Mouse (Mus musculus) B cell, adult 2 months (primary cell): ENCODE data around the gene Zbtb8b.
"Not testable (repeated sequence)": the region's sequence is repeated elsewhere in the genome, so short reads cannot be mapped to it uniquely, and the experiment has no call there.

Experiments
- DNase-seq, 2 experiments: peaks; one replicate each; pipeline ENCODE4 v3.0.0; 2022

Zbtb8b gene

DNA sequence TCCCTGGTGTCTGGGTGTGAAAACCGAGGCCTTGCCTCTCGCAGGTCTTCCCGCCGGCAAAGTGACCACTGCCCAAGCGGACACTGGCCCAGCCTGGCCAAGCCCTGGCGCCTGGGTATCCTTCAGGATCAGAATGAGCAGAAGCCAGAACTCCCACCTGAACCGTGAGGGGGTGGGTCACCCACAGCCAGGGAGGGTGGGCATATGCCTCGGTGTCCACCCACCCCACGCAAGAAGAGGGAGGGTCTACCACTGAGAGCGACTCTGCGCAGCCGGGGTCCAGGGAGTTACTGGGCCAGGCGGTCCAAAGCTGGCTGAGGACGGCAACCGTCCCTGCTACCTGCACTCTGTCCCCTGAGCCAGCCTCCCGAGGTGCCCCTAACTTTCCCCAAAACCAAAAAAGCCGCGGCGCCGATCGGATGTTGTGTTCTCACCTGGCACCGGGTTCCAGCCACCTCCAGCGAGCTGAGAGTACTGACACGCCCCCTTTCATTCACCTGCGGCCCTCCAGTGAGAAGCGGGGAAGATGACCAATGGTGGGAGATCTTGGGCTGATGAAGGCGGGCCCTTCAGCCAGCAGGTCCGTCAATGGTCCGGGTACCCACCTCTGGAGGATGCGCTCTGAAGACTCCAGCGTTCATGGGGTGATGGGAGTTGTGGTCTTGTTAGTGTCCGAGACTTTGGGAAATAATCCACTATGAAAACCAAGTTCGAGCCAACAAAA is at the start of gene Zbtb8b:
Zbtb8b (minus strand) TSS at position 514 of the 724 bp plus-strand sequence.
- DNase-seq: no peak

DNA sequence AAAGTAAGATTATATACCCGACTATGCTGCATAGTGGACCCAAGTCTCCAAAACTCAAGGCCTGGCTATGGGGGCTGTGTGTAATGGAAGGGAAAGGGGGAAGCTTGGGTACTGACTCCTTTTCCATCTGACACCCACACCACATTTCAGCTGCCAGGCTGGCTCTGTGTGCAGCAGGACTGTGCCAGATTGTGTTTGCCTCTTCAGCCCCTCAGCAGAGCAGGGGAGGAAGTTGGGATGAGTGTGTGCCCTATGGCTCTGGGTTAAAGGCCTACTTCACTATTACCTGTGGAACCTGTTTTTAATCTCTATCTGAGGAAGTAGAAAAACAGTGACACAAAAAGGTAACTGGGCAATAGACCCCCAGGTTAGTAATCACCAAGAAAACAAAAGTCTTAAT is 40.4 kb upstream of the Zbtb8b start:
- no peak for DNase-seq

DNA sequence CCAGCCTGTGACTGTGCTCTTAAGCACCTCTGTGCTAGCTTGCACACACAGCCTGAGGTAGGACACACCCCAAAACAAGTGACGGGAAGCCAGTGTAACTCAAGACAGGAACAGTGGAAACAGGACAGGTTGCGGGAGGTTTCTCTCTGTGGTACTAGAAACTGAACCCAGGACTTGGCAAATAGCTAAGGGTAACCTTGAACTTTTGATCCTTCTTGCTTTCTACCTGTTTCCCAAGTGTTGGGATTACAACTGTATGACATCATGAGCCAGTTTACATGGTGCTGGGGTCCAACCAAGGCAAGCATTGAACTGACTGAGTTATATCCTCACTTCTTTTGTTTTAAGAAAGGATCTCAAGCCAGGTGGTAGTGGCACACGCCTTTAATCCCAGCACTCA is 39.2 kb upstream of the Zbtb8b start:
- DNase-seq: no peak

DNA sequence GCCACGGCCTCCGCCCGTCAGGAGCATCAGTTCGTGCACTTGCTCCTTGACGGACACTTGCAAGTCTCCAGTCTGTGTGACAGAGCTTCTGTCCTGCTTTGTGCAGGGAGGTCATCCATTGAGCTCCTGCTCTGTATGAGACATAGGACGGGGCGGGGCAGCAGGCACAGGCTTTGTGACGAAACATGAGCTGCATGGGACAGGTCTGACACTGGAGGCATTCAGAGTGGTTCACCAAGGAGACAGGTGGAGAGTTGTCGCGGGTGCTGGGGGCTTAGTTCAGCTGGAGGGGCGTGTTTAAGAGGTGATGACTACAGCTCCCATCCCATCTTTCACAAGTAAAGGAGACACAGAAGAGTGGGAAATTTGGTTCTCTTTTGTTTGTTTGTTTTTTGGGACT is 35.4 kb upstream of the Zbtb8b start:
- DNase-seq: no peak

DNA sequence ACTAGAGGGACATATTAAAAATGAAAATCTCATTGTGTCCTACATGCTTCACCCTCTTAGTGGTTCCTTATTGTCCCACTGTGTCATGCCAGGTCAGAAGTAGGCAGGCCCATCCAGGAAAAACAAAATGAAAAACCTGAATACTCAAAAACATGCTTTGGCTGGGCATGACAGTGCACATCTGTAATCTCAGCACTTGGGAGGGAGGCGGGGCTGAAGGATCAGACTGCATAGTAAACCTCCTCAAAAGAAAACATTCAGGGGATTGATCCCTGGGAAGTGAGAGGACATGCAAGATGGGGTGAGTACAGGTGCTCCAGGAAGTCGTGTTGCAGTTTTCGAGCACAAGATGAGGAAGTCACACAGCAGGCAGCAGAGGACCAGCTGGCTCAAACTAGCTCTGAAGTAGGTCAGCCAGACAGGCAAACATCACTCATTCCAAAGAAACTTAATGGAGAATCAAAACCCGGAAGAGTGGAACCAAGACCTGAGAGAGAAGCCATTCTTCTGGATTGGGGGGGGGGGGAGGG is 23.7 kb upstream of the Zbtb8b start:
- no peak for DNase-seq

DNA sequence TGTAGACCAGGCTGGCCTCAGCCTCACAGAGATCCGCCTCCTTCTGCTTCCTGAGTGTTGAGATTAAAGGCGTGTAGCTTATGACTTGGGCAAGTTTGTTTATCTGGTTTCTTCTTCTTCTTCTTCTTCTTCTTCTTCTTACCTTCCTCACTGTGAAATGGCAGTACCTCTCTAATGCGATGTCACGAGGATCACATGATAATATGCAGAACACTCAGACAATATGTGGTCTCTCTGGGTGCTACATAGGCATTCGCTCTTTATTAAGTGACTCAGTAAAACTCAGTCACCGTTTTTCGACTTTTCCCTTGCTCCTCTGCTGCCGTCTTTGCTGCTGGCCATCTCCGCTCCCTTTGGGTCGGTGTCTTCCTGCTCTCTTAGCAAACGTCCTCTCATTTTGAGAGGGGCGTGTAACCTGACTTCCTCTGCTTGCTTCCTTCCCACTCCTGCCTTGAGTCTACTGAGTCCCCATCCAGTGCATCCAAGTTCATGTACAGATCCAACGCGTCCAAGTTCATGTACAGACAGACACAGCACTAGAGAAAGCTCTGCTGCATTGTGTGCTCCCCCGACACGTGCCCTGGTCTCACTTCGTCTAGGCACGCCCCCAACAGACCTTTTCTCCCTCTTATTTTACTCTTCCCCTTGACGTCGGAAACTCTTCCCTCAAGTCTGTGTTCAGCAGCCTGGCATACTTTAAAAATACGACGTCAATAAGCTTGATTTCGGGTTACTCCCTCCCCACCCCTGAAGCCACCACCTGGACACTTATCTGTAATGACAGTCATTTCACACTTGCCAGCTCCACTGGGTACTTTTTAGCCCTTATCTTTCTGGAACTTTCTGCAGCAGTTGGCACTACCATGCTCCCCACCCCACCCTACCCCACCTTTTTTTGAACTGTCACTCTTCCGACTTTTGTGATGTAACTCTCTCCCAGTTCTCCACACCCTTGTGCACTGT is 22.7 kb upstream of the Zbtb8b start:
- DNase-seq: no peak

DNA sequence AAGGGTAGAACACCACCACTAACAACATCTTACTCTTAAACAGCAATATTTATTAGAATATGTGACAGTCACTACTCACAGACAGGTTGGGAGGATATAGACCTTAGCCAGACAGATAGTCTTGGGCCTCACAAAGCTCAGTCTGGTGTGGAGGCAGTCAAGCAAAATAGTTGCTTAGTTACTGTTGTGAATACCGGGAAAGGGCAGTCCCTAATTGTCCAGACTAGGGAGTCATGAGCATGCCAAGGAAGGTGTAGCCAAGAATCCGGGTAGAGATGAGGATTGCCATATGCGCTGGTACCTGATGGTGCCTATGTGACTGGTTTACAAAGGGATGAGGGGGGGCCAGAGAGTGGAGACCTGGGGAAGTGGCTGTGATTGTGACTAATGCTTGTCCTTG is 21.5 kb upstream of the Zbtb8b start:
- no peak for DNase-seq

DNA sequence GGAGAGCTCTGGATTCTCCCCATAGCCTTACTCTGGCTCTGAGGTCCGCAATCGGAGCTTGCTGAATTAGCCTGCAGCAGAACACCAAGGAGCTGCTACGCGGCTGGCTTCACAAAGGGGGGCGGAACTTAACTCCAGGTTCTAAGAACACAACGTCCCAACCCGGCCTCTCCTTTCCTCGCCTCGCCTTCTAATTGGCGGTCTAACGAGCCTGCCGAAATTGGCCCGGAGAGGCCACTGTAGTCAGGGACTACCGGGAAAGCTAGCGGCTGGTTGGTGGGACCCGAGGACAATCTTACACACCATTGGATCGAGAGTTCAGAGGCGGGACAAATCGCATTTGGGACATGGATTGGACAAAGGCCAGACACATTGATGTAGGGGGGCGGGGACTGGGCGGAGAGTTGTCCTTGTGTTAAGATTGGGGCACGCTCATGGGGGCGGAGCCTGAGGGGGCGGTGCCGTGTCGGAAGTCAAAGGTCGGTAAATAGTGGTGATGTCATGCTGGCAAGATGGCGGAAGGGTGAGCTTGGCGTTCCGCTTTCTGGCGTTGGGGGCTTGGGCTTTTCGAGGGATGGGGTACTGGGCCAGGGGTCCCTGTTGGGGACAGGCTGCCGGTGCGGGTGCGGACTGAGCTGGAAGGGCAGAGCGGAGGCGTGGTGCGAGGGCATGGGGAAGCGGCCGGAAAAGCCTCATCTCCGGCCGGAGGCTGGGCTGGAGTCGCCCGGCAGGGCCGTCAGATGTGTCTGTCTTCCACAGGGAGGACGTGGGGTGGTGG is 20.7 kb upstream of the Zbtb8b start, which contains the start of gene Bsdc1:
Bsdc1 (plus strand) TSS at position 399 of the 778 bp plus-strand sequence.
- DNase-seq: peak; percentile 100

DNA sequence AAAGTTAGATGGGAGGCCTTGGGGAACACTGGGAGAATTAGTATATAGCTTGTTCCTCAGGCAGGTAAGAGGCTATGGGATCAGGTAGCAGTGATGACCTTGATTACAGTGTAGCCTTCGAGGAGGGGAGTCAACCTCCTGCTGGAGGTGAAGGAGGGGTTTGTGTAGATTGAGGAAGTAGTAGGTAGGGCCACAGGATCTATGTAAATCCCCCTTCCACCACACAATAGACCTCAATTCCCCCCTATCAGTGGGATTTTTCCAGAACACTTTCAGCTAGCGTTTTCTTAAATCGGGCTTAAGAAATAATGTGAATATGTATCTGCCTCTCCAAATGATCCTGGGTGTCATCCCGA is 20.2 kb upstream of the Zbtb8b start:
- no peak for DNase-seq

DNA sequence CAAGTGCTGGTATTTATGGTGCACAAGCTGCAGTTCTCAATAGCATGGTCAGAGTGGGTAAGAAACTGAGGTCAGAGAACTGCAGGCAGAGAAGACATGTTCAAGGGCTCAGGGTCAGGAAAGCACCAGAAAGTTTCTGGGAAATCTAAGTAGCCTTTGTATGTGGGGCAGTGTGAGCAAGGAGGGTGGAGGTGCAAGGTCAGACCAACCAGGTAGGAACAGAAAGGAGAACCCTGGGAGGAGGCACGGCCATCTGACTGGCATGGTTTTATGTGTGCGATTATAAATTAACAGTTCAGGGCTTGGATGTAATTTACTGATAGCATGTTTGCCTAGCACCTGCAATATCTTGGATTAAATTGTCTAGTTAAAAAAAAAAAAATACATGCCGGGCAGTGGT is 19.1 kb upstream of the Zbtb8b start:
- DNase-seq: no peak

DNA sequence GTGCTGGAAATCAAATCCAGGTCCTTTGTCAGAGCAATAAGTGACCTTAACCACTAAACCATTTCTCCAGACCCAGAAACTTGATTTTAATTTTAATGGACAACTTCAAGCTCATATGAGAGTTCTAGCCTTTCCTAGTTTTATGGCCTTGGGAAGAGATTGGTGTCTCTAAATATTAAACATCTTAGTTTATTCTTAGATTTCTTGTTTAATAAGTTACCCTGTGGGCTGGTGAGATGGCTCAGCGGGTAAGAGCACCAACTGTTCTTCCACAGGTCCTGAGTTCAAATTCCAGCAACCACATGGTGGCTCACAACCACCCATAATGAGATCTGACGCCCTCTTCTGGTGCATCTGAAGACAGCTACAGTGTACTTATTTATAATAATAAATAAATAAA is 16.7 kb upstream of the Zbtb8b start:
- DNase-seq: not testable (repeated sequence)

DNA sequence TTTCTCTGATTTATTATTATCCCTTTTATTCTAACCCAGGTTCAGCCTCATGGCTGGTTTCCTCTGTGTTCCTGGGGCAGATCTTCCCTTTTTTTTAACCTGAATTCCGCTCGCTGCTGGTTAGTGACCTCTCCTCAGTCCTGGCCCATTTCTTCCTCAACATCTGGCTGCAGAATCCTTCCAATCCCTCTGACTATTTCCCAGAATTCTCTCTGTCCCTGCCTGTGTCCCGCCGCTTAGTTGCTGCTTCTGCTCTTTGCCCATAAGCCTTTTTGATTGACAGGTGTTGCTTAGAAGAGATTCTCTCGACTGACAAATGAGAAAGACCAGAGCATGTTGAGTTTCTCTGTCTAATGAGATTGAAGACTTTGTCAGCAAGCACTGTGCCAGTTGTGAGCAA is 15.5 kb upstream of the Zbtb8b start:
- no peak for DNase-seq

DNA sequence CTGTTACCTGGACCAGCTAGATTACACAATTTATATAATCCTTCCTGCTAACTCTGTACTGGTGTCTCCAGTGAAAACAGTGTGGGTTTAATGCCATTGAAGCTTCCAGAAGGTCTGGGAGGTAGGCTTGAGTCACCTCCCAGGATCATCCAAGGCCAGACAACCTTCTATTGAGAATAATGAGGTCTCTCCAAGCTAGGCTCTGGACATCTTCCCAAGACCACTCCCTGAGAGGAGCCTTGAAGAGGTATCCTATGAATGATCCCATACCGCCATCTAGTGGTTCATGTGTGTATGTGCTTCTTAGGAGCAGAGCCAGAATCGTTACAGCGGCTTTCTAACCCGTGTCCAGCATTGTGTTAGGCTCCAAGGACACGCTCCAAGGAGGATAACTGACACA is 14.6 kb upstream of the Zbtb8b start:
- peak; percentile 69 to 74 for DNase-seq

DNA sequence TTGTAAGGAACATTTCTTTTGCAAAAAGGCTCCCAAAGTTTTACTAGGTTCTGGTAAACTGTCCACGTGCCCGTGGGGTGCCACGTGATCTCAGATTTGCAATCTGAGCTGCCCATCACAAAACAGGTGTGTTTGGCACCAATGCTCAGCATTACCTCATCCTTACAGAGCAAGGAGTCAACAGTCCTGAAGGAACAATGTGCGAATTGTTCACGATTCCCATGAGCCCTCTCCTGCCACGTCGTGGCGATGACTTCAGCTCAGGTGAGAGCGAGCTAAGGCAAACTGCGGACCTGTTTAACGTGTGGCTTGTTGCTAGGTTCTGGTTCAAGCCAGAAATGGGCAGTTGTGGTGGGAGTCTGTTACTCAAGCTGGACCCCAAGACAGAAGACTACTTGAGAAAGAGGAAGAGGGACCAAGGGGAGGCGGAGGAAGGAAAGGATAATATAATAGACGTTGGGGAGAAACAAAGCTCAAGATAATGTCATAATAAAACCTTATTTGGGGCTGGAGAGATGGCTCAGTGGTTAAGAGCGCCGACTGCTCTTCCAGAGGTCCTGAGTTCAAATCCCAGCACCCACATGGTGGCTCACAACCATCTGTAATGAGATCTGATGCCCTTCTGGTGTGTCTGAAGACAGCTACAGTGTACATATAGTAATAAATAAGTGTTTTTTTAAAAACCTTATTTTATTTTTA is 11.0 kb upstream of the Zbtb8b start:
- DNase-seq: no peak

DNA sequence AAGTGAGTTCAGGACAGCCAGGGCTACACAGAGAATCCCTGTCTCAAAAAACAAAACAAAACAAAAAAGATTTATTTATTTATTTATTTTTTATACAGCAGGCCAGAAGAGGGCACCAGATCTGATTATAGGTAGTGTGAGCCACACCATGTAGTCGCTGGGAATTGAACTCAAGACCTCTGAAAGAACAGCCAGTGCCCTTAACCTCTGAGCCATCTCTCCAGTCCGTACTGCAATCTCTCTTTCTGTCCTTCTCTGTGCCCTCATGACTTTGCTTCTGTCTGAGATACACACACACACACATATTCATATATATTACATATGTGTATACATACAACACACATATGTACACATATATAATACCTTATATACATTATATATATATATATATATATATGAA is 10.2 kb upstream of the Zbtb8b start:
- no peak for DNase-seq

DNA sequence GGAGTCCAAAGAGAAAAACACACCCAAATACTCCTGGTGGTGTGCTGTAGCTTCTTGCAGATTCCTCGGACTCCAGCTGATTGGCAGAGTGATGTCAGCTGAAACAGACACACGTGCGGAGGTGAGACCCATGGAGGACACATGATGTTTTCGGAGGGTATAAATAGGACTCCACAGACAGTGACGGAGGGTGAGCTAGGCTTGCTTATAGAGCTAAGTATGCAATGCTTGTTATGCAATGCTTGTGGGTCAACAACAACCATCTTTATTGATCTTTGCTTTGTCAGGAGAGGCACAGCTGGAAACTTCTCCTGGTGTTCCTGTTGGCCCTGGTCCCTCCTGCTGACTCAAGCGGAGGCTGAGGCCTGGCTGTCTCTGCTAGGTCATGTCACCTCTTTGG is 8.1 kb upstream of the Zbtb8b start:
- DNase-seq: no peak

DNA sequence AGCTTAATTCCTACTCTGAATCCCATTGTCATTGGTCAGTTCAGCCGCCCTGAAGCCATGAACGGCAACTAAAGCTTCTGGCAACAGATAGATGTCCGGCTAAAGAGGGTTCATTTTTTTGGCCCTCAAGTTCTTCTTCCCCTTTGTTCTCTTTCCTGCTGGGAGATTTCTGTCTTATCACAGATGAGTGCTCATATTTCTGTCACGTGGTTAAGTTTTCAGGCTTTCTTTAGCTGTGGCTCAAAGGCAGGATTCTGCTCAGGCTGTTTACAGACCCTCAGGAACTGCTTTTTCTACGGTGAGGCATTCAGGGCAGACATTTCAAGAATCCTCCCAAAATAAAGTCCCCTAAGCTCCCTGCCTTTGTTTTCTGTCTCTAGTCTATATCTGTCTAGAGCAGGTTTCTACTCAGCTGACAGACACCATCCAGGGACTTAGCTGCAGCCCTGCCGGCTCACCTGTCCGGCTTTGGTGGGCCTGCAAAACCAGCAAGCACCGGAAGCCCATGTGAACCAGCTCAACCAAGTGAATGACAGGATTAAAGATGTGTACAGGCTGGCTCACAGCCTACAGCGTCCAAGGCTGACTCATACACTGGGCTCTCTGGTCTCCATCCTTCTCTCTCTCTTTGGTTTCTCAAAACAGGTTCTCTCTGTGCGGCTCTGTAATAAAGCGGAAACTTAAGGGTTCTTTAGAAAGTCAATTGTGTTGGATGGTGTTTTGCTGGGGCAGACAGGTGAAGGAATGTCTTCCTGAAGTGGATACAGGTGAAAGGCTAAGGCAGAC is 7.3 kb upstream of the Zbtb8b start:
- DNase-seq: no peak

DNA sequence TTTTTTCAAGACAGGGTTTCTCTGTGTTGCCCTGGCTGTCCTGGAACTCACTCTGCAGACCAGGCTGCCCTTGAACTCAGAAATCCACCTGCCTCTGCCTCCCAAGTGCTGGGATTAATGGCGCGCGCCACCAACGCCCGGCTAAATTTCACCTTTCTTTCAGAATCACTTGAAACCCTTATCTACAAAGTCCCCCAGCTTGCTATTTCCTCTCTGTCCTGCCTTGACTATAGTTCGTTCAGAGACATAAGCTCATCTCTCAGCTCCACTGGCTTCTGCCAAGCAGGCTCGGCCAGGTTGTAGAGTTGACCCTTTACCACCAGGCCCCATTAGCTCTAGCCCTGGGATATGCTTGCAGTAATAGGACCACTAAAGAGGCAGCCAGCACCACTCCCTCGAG is 6.7 kb upstream of the Zbtb8b start:
- no peak for DNase-seq

DNA sequence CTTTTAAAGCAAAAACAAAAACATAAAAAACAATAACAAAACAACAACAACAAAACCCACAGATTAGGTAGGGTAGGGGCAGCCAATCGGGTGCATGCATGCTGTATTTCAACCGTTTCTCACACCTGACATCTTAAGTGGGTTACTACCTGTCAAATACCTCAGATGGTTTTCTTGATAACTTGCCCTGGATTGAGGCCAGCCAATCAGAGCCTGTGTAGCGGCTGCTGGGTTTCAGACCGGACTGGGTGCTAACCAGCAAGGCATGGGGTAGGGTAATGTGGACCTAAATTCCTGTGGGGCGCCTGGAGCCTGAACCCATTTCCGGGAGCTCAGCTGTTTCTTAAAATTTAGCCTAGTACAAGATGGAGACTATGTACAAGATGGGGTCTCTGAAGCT is 492 bp upstream of the Zbtb8b start:
- DNase-seq: no peak

DNA sequence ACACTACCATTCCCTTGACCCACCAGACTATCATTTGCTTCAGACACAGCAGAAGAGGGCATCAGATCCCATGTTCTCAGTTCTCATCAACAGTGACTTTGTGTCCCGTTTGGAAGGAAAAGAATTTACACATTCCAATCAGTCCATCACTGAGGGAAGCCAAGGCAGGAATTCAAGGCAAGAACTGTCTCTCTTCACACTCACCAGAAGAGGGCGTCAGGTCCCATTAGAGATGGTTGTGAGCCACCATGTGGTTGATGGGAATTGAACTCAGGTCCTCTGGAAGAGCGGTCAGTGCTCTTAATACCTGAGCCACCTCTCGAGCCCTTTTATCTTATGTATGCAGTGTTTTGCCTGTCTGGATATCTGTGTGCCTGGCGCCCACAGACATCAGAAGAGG is 22.3 kb downstream of the Zbtb8b start:
- DNase-seq: no peak

DNA sequence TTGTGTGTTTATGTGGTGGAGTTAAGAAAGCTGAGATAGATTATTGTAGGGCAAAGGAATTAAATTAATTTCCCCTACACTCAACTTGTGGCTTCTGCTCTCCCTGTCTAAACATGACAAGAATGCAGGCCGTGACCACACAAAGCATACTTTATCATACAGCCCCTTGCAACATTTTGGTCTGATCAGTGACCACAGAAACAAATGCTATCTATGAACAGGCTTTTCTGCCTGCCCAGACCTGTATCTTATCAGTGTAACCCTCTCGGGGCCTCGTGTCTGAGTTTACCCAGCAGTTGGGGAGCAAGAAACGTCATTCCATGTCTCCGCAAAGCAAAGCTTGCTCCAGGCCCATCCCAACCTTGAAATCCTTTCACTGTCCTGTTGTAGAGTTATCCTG is 24.2 kb downstream of the Zbtb8b start:
- no peak for DNase-seq

DNA sequence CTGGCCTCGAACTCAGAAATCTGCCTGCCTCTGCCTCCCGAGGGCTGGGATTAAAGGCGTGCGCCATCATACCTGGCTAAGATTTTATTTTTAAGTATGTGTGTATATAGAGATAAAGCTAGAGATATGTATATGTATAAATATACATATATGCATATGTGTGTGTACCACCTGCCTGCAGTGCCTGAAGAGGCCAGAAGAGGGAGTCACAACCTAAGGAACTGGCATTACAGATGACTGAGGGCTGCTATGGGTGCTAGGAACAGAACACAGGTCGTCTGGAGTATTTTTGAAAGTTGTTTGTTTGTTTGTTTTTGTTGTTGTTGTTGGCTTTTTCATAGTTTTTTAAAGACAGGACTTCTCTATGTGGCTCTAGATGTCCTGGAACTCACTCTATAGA is 24.8 kb downstream of the Zbtb8b start:
- DNase-seq: no peak
